Mouse (Mus musculus) thymus, postnatal 25 days (tissue): ENCODE measurements around the gene Tnr.

Experiments used
- DNase-seq: peaks from one replicate; pipeline ENCODE4 v3.0.0; 2022

Gene Tnr

GRCm38 (mm10) chr1:159735099-159735498, 211.5 kb downstream of the Tnr start:
- no peak for DNase-seq

GRCm38 (mm10) chr1:159739478-159739877, 215.9 kb downstream of the Tnr start:
- DNase-seq = no peak

DNA sequence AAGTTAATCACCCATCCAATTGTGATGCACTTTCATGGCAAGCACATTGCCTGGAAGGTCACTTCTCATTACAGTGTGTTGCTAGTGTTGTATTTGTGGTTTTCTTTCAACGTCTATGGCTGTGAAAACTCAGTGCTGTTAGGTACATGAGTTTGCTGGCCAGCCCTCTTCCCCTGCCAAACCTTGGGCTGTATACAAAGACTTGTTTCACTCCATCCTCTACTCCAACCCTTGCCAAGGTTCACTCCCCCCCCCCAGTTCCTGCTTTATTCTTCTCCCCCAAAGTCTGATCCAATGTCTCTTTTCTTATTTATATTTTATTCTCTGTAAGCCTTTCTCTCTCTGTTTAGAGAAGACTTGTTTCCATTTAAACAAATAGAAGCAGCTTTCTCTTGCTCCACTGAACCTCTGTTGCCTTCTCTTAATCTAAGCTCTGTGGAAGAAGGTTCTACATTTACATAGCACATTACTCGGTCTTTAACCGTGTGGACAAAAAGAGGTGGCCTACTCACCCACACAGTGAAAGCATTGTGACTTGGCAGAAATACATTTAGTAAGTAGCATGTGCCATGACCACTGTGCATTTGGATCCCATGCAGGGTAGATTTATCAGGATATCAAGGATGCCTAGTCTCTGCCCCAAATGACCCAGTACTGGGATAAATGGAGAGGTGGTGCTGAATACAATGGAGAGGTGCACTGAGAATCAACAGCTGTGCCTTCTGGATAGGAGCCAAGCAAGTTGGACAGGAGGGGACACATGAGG, 217.9 kb downstream of the Tnr start:
- no peak for DNase-seq

GRCm38 (mm10) chr1:159742003-159742274, 218.4 kb downstream of the Tnr start:
- DNase-seq = no peak

DNA sequence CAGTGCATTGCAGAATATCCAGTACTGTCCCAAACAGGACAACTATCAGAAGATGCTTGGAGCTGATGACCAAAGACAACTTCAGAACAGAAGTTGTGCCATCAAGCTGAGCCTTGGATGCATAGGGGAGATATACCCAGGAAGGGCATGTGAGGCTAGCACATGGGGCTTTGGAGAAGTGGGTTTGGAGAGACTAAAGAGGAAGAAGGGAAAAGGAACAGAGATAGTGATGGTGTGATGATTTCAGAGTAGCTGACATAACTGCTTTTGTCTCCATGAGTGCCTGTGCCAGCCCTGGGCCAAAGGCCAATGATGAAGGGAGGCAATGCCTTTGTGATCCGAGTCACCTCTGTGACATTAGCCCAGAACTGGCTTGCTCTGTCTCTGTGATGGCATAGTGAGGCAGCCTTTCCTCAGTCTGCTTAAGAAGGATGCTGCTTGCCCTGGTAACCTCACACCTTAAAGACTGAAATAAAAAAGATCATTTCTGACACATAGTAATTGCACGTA, 220.2 kb downstream of the Tnr start:
- DNase-seq = no peak

GRCm38 (mm10) chr1:159745311-159745710, 221.7 kb downstream of the Tnr start:
- DNase-seq = no peak

- DNase-seq = no peak
Measured at GRCm38 (mm10) chr1:159747969-159748368, 224.4 kb downstream of the Tnr start.

GRCm38 (mm10) chr1:159750411-159750810, 226.8 kb downstream of the Tnr start:
- no peak for DNase-seq

GRCm38 (mm10) chr1:159750876-159751275, 227.3 kb downstream of the Tnr start:
- no peak for DNase-seq

DNA sequence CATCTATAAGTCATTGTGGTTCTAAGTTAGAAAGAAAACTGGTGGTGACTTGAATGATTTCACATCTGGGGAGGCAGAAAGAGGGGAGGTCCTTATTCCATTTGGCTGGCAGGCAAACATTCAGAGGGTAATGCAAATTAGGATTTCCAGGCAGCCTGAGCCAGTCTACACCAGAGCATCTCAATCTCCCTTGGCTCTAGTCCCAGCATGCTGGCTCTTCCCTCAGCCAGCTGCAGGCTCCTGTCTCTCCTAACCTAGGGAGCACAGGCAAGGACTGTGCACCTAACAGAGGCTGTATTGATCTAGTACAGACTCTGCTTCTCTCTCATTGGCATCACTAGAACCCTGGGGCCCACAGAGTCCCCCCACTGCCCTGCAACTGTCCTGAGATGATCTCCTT, 237.4 kb downstream of the Tnr start:
- DNase-seq = no peak

- DNase-seq = no peak
Measured at GRCm38 (mm10) chr1:159763901-159764300, 240.3 kb downstream of the Tnr start.

DNA sequence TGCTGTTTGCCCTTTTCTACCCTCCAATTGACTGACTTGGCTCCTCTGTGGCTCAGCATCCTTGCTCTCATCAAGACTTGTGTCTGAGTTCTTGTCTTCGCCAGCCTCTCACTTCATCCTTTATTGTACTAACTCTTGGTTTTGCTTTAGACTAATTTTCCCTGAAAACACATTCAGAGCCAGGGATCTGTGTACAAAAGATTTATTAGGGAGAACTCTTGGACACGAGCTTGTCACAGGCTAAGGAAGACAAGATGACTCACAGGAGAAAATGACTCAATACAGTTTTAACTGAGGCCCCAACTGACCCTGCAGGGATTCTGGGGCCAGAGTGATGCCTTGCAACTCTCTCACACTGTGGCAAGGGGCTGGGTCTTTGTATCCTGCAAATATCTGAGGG, 241.3 kb downstream of the Tnr start:
- DNase-seq = no peak

- DNase-seq = no peak
Measured at GRCm38 (mm10) chr1:159769948-159770347, 246.4 kb downstream of the Tnr start.

DNA sequence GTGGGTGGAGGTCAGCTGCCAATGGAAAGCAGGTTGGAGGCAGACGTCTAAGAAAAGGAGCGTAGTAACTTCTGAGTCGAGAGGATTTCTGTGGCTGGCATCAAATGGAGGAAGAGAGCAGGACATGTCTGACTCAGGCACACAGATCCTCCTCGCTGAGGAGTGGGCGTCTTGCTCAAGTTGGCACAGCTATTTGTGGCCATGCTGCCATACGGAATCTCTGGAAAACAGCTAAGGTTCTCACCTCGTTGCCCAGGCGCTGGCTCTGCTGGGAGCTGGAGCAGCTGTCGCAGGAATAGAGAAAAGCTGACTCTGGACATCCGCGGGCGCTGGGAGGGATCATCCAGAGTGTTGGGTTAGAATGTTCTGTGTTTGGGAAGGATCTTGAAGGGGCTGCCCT, 250.1 kb downstream of the Tnr start:
- peak; percentile 3 for DNase-seq

- DNase-seq = no peak
Measured at GRCm38 (mm10) chr1:159775168-159775567, 251.6 kb downstream of the Tnr start.

GRCm38 (mm10) chr1:159777107-159777506, 253.5 kb downstream of the Tnr start:
- no peak for DNase-seq

DNA sequence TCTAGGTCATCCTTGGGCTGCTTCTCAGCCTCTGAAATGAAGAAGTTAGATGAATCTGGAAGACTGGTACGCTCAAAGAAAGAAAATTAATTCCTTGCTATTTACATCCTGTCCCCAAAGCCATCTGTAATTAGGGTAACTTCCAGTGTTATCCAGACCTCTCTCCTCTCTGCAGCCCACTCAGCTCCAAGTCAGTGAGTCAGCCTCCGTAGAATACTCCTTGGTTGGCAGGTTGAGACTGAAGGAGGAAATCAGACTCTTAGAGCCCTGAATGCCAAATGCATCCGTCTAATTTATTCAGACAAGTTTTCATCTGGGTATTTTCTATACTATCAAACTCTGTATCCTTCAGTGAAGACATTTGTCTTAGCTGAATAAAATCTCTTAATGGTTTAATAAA, 255.9 kb downstream of the Tnr start:
- no peak for DNase-seq

GRCm38 (mm10) chr1:159783842-159784241, 260.3 kb downstream of the Tnr start:
- DNase-seq = peak; percentile 46

DNA sequence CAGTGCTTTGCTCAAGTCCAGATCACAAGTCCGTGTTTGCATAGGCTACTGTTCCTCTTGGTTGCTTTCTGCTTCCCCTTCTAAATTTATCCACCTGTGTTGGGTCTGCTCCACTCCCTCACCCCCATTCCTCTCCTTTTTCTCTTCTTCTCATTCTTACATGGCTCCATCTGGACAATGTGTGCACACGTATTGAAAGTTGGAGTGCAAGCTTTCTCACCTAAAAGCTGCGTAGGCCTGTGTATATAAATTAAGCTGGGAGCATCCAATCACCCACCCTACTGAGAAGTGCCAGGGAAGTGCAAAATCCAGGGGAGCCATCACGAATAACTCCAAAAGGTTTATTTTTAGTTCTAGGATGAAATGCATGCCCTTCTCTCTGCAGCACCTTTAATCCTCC, 264.7 kb downstream of the Tnr start:
- no peak for DNase-seq

GRCm38 (mm10) chr1:159792546-159792945, 269.0 kb downstream of the Tnr start:
- no peak for DNase-seq

GRCm38 (mm10) chr1:159796021-159796420, 272.5 kb downstream of the Tnr start:
- DNase-seq = no peak

GRCm38 (mm10) chr1:159800366-159800765, 276.8 kb downstream of the Tnr start:
- no peak for DNase-seq

- no peak for DNase-seq
Measured at GRCm38 (mm10) chr1:159801753-159802152, 278.2 kb downstream of the Tnr start.

DNA sequence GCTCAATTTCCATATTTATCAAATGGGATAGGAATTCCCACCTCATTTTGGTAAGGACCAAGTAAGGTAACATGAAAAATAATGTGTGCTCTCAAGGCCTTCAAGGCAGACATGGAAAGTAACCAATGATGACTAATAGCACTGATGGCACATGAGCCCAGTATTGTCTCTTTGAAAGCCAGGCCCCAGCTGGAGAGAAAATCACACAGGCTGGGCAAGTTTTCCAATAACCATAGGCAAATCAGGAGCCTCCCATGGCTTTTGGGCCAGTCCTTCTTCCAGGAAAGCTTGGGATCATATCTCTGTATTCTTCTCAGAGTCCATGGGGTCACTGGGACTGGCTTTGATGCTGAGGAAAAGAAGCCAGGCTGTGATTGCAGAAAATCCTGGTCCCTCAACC, 280.1 kb downstream of the Tnr start:
- no peak for DNase-seq

DNA sequence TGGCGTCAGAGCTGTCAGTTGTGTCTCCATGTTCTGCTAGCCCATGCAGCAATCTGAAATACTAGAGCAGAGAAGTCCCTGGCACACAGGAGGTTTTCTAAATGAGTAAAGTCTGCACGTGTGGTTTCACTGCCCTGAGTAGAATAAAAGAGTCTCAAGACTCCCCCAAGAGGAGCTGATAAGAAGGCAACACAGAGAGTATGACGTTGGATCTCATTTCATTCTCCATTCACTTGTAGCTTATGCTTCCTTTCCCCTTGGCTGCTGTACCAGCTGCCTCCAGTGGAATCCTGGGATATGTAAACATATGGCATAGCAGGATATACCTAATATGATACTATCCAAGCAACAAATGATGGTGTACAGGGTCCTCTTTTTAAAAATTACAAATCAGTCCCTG, 285.9 kb downstream of the Tnr start:
- no peak for DNase-seq
